Mouse (Mus musculus): Measurements from ENCODE around the gene Ptprn2. TPM values are rescaled to one million over a fixed set of nuclear protein-coding genes. Genes with fewer than 3 reads are reported as not detected.

Ptprn2 gene
- polyA plus RNA-seq, 1 experiment from 2014 or later: 0.14 TPM

- H3K4me3 ChIP-seq (ENCODE audit: low read depth, low read length): no peak overlapping the region
- H3K4me2 ChIP-seq (ENCODE audit: low read depth, low read length): no peak overlapping the region
- H3K36me3 ChIP-seq (replicated peaks; ENCODE audit: insufficient read depth, low read length): no peaks in the 10 kb centered on the region
- TF ChIP-seq CTCF (IDR thresholded peaks at IDR 0.05; ENCODE audit: low read depth) (no peak), EP300 (IDR thresholded peaks at IDR 0.05; ENCODE audit: low read depth) (no peak)
- no peak for DNase-seq
- no peaks in the 10 kb centered on the region for H3K9me3 ChIP-seq (ENCODE audit: low read length)
- H3K27ac ChIP-seq (ENCODE audit: low read depth): no peak overlapping the region
- H3K27me3 ChIP-seq (ENCODE audit: insufficient read depth, low read length): no peaks in the 10 kb centered on the region
- WGBS (ENCODE audit: insufficient replicate concordance): 72% methylated on average over 4 of the region's 4 CpGs
- no peak for ATAC-seq
- H3K4me1 ChIP-seq (ENCODE audit: insufficient read depth): no peaks in the 10 kb centered on the region
- H3K9ac ChIP-seq (replicated peaks): no peak overlapping the region
These were observed 361.5 kb downstream of the Ptprn2 start for GRCm38 (mm10) chr12:116847021-116847420.

GRCm38 (mm10) chr12:116856307-116856706 is 370.8 kb downstream of the Ptprn2 start:
- DNase-seq: no peak
- no peak for TF ChIP-seq EP300 (IDR thresholded peaks at IDR 0.05; ENCODE audit: low read depth)
- 60% methylated on average over 7 of the region's 7 CpGs for WGBS (ENCODE audit: insufficient replicate concordance)

DNA sequence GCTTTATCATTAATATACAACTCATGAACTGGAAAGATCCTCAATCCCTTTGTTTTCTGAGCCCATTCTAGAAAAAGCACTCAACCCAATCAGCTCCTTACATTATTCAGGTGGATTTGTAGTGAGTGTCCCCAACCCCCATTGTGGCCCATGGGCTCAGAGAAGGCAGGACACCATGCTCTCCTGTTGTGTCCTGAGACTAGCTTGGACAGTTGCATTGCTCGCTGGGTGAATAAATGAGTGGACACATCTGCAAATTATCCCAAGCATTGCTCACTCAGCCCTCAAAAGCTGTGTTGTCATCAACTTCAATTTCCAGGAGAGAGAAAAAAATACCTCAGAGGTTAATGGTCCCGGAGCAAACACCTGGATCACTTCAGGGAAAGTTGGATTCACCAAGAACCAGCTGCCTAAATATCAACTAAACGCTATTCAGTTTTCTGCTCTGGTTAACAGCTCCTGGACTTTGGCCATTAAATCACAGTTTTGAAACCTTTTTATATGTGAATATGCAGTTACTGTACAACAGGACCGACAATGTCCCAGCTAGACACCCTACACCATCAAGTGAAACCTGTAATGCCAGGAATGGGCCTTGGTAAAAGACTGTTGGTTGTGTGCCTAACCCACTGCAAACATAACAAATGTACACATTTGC is 376.0 kb downstream of the Ptprn2 start:
- Histone ChIP-seq H3K27ac (ENCODE audit: low read depth) (no peak overlapping the region), H3K27me3 (ENCODE audit: insufficient read depth, low read length) (no peaks in the 10 kb centered on the region), H3K4me1 (ENCODE audit: insufficient read depth) (no peaks in the 10 kb centered on the region), H3K4me3 (ENCODE audit: low read depth, low read length) (no peak overlapping the region), H3K4me2 (ENCODE audit: low read depth, low read length) (no peak overlapping the region), H3K36me3 (replicated peaks; ENCODE audit: insufficient read depth, low read length) (no peaks in the 10 kb centered on the region), H3K9me3 (ENCODE audit: low read length) (no peaks in the 10 kb centered on the region), H3K9ac (replicated peaks) (no peak overlapping the region)
- no peak for DNase-seq
- 83% methylated on average over 4 of the region's 4 CpGs for WGBS (ENCODE audit: insufficient replicate concordance)
- TF ChIP-seq CTCF (IDR thresholded peaks at IDR 0.05; ENCODE audit: low read depth) (no peak), EP300 (IDR thresholded peaks at IDR 0.05; ENCODE audit: low read depth) (no peak)
- no peak for ATAC-seq

More at GRCm38 (mm10) chr12:116856307-116856706, 370.8 kb downstream of the Ptprn2 start:
- Histone ChIP-seq H3K4me2 (ENCODE audit: low read depth, low read length) (no peak overlapping the region), H3K4me1 (ENCODE audit: insufficient read depth) (no peaks in the 10 kb centered on the region), H3K9me3 (ENCODE audit: low read length) (no peaks in the 10 kb centered on the region), H3K4me3 (ENCODE audit: low read depth, low read length) (no peak overlapping the region), H3K27me3 (ENCODE audit: insufficient read depth, low read length) (no peaks in the 10 kb centered on the region), H3K36me3 (replicated peaks; ENCODE audit: insufficient read depth, low read length) (no peaks in the 10 kb centered on the region), H3K9ac (replicated peaks) (no peak overlapping the region), H3K27ac (ENCODE audit: low read depth) (no peak overlapping the region)
- ATAC-seq: no peak

- 80% methylated on average over 4 of the region's 4 CpGs for WGBS (ENCODE audit: insufficient replicate concordance)
- DNase-seq: no peak
- Histone ChIP-seq H3K4me3 (ENCODE audit: low read depth, low read length) (no peak overlapping the region), H3K9me3 (ENCODE audit: low read length) (no peaks in the 10 kb centered on the region), H3K9ac (replicated peaks) (no peak overlapping the region), H3K36me3 (replicated peaks; ENCODE audit: insufficient read depth, low read length) (no peaks in the 10 kb centered on the region), H3K27me3 (ENCODE audit: insufficient read depth, low read length) (no peaks in the 10 kb centered on the region), H3K4me1 (ENCODE audit: insufficient read depth) (no peaks in the 10 kb centered on the region), H3K4me2 (ENCODE audit: low read depth, low read length) (no peak overlapping the region), H3K27ac (ENCODE audit: low read depth) (no peak overlapping the region)
- TF ChIP-seq CTCF (IDR thresholded peaks at IDR 0.05; ENCODE audit: low read depth) (no peak), EP300 (IDR thresholded peaks at IDR 0.05; ENCODE audit: low read depth) (no peak)
- ATAC-seq: no peak
These were observed 377.9 kb downstream of the Ptprn2 start for GRCm38 (mm10) chr12:116863291-116863899.

DNA sequence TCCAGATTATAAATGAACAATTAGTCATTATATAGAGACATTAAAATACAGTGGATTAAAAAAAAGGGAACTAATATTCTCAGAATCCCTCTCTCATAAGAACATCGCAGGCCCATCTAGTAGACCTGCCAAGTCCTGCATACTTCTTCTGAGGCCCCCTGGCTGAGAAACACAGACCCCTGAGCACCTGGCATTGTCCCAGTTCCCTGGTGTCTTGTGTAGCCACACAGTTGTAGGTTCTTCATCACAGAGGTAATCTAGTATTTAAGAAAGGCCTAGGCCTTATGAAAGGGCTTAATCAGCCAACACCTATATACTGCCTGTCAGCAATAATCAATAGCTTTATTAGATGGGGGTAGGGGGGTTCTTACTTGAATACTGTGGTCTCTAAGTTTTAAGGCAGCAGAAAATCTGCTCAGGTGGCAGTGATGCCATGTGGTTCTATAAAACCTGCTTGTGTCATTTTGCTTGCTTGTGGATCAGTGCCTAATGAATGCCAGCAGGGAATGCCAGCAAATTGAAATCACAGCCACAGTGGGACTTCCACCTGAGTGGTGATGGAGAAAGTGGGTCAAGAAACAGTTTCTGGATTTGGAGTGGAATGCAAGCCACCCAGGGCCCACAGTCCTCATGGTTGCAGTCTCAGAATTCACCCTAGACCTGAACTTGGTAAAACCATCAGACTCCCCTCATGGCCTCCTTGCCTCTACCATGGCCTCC is 388.5 kb downstream of the Ptprn2 start:
- no peak for TF ChIP-seq EP300 (IDR thresholded peaks at IDR 0.05; ENCODE audit: low read depth)
- no peak for TF ChIP-seq CTCF (IDR thresholded peaks at IDR 0.05; ENCODE audit: low read depth)
- Histone ChIP-seq H3K4me2 (ENCODE audit: low read depth, low read length) (no peak overlapping the region), H3K36me3 (replicated peaks; ENCODE audit: insufficient read depth, low read length) (no peaks in the 10 kb centered on the region), H3K27ac (ENCODE audit: low read depth) (no peak overlapping the region), H3K4me3 (ENCODE audit: low read depth, low read length) (no peak overlapping the region), H3K27me3 (ENCODE audit: insufficient read depth, low read length) (no peaks in the 10 kb centered on the region), H3K4me1 (ENCODE audit: insufficient read depth) (no peaks in the 10 kb centered on the region), H3K9ac (replicated peaks) (no peak overlapping the region), H3K9me3 (ENCODE audit: low read length) (no peaks in the 10 kb centered on the region)
- DNase-seq (no peak), ATAC-seq (no peak)
- WGBS (ENCODE audit: insufficient replicate concordance): 75% methylated on average over 1 of the region's 1 CpGs

GRCm38 (mm10) chr12:116887496-116888281 is 402.2 kb downstream of the Ptprn2 start:
- DNase-seq: no peak
- H3K4me1 ChIP-seq (ENCODE audit: insufficient read depth): no peaks in the 10 kb centered on the region

More at GRCm38 (mm10) chr12:116887496-116888281, 402.2 kb downstream of the Ptprn2 start:
- no peak overlapping the region for H3K4me2 ChIP-seq (ENCODE audit: low read depth, low read length)
- peaks cover 4% of the 10 kb centered on the region; the same call in 1 of the 2 replicates for H3K9me3 ChIP-seq (ENCODE audit: low read length)
- WGBS (ENCODE audit: insufficient replicate concordance): 67% methylated on average over 6 of the region's 6 CpGs
- no peak for ATAC-seq
- TF ChIP-seq EP300 (IDR thresholded peaks at IDR 0.05; ENCODE audit: low read depth) (no peak), CTCF (IDR thresholded peaks at IDR 0.05; ENCODE audit: low read depth) (no peak)
- H3K9ac ChIP-seq (replicated peaks): no peak overlapping the region
- H3K4me3 ChIP-seq (ENCODE audit: low read depth, low read length): no peak overlapping the region
- H3K27me3 ChIP-seq (ENCODE audit: insufficient read depth, low read length): no peaks in the 10 kb centered on the region
- H3K36me3 ChIP-seq (replicated peaks; ENCODE audit: insufficient read depth, low read length): no peaks in the 10 kb centered on the region
- no peak overlapping the region for H3K27ac ChIP-seq (ENCODE audit: low read depth)

Data from liver, postnatal 0 days (tissue).